7 mouse cellular contexts compared by ENCODE assay signal in genomic region chr7:30094646-30095429, GRCm38 (mm10). TPM values are rescaled to one million over a fixed set of nuclear protein-coding genes. Genes with fewer than 3 reads are reported as not detected.
DNase-seq lines count a peak whose midpoint lies in the region; ATAC-seq lines count a peak whose summit lies in the region.

Gene Zfp260, plus strand, starts transcription at chr7:30094777.

- H3K4me3 ChIP-seq in intestine, embryonic 16.5 days (ENCODE audit: low read length), result peak within 1 kb of the TSS; percentile 74
- H3K4me3 ChIP-seq in midbrain, embryonic 11.5 days (ENCODE audit: low read depth, low read length), result peak within 1 kb of the TSS; percentile 45

- peak; percentile 87 for DNase-seq in adrenal gland, adult 8-10 months
- DNase-seq in embryo, embryonic 9.5 days (ENCODE audit: extremely low spot score), result peak; percentile 92
- peak; percentile 64 to 89 for DNase-seq in gastrocnemius, postnatal 4 days (ENCODE audit: low spot score in 2 of 2)
- DNase-seq in left cerebral cortex, postnatal 36 days (ENCODE audit: low spot score in 2 of 2), result peak; percentile 90 to 92
- peak; percentile 99 for DNase-seq in midbrain, embryonic 11.5 days (ENCODE audit: low spot score, missing footprints)
- peak; percentile 87 for DNase-seq in skeletal muscle tissue, adult 2 months (ENCODE audit: low read depth, low spot score)

- peak within 1 kb of the TSS; percentile 93 for H3K27ac ChIP-seq in intestine, embryonic 16.5 days (ENCODE audit: low read length)
- H3K27ac ChIP-seq in midbrain, embryonic 11.5 days (ENCODE audit: low read depth, low read length), result peak within 1 kb of the TSS; percentile 86

- ATAC-seq in intestine, embryonic 16.5 days, result peak; percentile 86
- peak; percentile 85 for ATAC-seq in midbrain, embryonic 11.5 days (ENCODE audit: low FRiP score)

- H3K27me3 ChIP-seq in intestine, embryonic 16.5 days (replicated peaks; ENCODE audit: control insufficient read depth, insufficient read depth, low read length), result no peaks in the 10 kb centered on the region
- H3K27me3 ChIP-seq in midbrain, embryonic 11.5 days (ENCODE audit: control insufficient read depth, insufficient read depth, low read length), result no peaks in the 10 kb centered on the region

- WGBS in intestine, embryonic 16.5 days, result under 1% methylated on average over 26 of the region's 26 CpGs
- WGBS in midbrain, embryonic 11.5 days, result under 1% methylated on average over 26 of the region's 26 CpGs

- peak within 1 kb of the TSS; percentile 72 for H3K4me2 ChIP-seq in intestine, embryonic 16.5 days (ENCODE audit: low read depth, low read length)
- peak within 1 kb of the TSS; percentile 60 for H3K4me2 ChIP-seq in midbrain, embryonic 11.5 days

- H3K9me3 ChIP-seq in intestine, embryonic 16.5 days (ENCODE audit: control insufficient read depth, low read length), result no peaks in the 10 kb centered on the region
- H3K9me3 ChIP-seq in midbrain, embryonic 11.5 days (ENCODE audit: control insufficient read depth, low read length), result no peaks in the 10 kb centered on the region

- H3K4me1 ChIP-seq in intestine, embryonic 16.5 days (ENCODE audit: control insufficient read depth, insufficient read depth, low read length), result peaks cover 12% of the 10 kb centered on the region; the same call in 1 of the 2 replicates
- H3K4me1 ChIP-seq in midbrain, embryonic 11.5 days (ENCODE audit: control insufficient read depth, insufficient read depth, low read length), result peaks cover 5% of the 10 kb centered on the region; the same call in 1 of the 2 replicates

- H3K36me3 ChIP-seq in intestine, embryonic 16.5 days (ENCODE audit: control insufficient read depth, insufficient read depth, low read length), result peaks cover 3% of the 10 kb centered on the region; the same call in 1 of the 2 replicates
- H3K36me3 ChIP-seq in midbrain, embryonic 11.5 days (ENCODE audit: control insufficient read depth, insufficient read depth, low read length), result peaks cover 4% of the 10 kb centered on the region

- H3K9ac ChIP-seq in intestine, embryonic 16.5 days (ENCODE audit: low read depth, low read length), result peak within 1 kb of the TSS; percentile 83
- H3K9ac ChIP-seq in midbrain, embryonic 11.5 days (ENCODE audit: low read length), result peak within 1 kb of the TSS; percentile 72

- intact Hi-C loops in left cerebral cortex, postnatal 36 days (cut with DNase I), result loop anchor here (2.0 to 5.0 kb wide), 3 partner anchors 74 to 188 kb away; partner anchors contain the start of genes Zfp146, Zfp27 and Zfp383

RNA-seq across cellular contexts. Expression of gene Zfp260, which starts in this region (rescaled TPM):
- 10 to 100 TPM; 39.9 to 66.1 (median 44.5) TPM for total RNA-seq in adrenal gland, adult 8-10 months (2022)
- total RNA-seq in gastrocnemius, postnatal 4 days (2021), result 10 to 100 TPM; 52.5 to 65.2 TPM
- polyA plus RNA-seq in intestine, embryonic 16.5 days (2015; fragmentation: Nextera tagmentation; extraction: Ambion mirVana), result 60.8 and 61.0 TPM in 2 replicates
- 10 to 100 TPM; 65.6 to 70.4 TPM for total RNA-seq in left cerebral cortex, postnatal 36 days (2021)
- 138 and 139 TPM in 2 replicates for polyA plus RNA-seq in midbrain, embryonic 11.5 days (2014; fragmentation: Nextera tagmentation; extraction: Ambion mirVana)

Comparison
In these comparisons a context has a peak if more than half of its experiments do, and no peak if none do; other contexts are left out.
1. Peak in every context shown above with its lines: DNase-seq, ATAC-seq, H3K4me3 ChIP-seq and H3K27ac ChIP-seq.